Mouse (Mus musculus) cerebellum, postnatal 10 days (tissue): ENCODE data around the gene Senp7.
"Not testable (repeated sequence)": the region's sequence is repeated elsewhere in the genome, so short reads cannot be mapped to it uniquely, and the experiment has no call there.

Experiments
- DNase-seq, 2 experiments: peaks; one replicate each; pipeline ENCODE4 v3.0.0; 2021; ENCODE audit warnings: mixed read lengths in 2 of 2

Senp7 gene

GRCm38 (mm10) chr16:56068523-56069070 is 20.5 kb downstream of the Senp7 start:
- DNase-seq: no peak

- DNase-seq: no peak
These were observed 23.4 kb downstream of the Senp7 start for GRCm38 (mm10) chr16:56071317-56072232.

GRCm38 (mm10) chr16:56072533-56072932 is 24.4 kb downstream of the Senp7 start:
- no peak for DNase-seq

DNA sequence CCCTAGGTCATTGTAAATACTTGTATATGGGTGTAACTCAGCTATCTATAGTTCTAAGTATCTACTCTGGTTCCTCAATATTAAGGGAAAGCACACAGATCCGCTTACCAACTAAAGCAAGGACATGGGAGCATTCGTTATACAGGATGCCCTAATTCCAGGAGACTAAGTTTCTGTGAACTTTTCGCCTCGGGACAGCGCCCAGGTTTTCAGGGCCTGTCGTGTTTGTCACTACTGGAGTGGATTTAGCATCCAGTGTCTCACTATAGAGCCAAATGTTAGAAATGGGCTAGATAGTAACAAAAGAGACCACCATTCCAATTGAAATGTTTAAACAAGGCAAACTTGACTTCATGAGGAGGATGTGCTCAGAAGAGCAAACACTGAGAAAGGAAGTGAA is 25.0 kb downstream of the Senp7 start:
- not testable (repeated sequence) for DNase-seq

- peak; percentile 14 to 25 for DNase-seq
These were observed 26.0 kb downstream of the Senp7 start for GRCm38 (mm10) chr16:56074122-56074521.

- peak; percentile 14 to 32 for DNase-seq
These were observed 26.4 kb downstream of the Senp7 start for GRCm38 (mm10) chr16:56074565-56074964.

DNA sequence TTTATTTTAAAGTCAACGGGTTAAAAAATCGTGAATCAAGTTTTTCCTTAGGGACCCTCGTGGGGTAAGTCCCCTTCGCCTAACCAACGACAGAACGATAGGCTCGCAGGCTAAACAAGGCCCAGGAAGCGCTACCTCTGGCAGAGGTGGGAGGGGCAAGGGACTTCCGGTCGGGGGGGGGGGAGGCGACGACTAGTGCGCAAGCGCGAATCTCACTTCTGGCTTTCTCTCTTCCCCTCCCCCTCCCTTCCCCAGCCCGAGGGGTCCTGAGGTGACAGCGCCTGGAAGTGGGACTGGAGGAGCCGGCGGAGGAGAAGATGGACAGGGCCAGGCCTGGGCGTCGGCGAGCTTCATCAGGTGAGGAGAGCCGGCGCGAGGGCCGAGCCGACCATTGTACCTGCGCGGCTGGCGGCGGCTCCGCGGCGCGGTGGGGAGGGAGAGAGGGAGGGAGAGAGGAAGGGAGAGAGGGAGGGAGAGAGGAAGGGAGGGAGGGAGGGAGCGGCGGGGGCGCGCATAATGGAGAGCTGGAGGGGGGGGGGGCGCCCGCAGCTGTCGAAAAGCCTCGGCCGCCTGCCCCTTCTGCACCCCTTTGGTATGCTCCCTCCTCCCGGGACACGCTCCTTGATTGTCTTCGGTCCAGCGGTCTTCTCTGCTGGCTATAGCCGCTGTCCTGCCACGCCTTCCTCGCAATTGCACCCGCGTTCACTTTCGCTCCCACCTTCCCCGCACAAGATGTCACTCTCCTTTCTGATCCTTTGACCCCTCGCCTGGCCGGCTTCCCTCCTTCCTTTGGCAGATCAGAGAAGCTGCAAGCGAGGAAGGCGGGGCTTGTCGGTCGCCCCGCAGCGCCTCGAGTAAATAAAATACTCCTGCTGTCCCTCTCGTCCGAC is 27.3 kb downstream of the Senp7 start:
- peak; percentile 96 to 97 for DNase-seq

GRCm38 (mm10) chr16:56076121-56076869 is 28.2 kb downstream of the Senp7 start:
- DNase-seq: peak; percentile 45 to 49

DNA sequence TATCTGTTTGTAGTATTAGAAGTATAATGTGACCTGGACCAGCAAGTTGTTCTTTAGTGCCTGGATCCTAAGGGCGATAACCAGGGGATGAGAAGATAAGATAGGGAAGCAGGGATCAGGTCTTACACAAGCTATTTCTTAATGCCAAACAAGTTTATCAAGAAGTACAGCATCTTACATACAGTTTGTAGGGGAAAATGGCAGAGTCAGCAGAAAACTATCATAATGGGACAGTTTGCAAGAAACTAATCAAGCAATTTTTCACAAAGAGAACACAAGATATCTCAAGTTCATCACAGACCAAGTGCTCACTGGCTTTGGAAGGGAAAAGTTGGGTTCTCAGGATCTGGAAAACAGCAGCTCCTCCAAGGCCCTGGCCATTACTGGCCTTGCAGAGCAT is 31.3 kb downstream of the Senp7 start:
- DNase-seq: no peak

GRCm38 (mm10) chr16:56081691-56082090 is 33.6 kb downstream of the Senp7 start:
- DNase-seq: no peak

- DNase-seq: no peak
These were observed 38.2 kb downstream of the Senp7 start for GRCm38 (mm10) chr16:56086336-56086735.

DNA sequence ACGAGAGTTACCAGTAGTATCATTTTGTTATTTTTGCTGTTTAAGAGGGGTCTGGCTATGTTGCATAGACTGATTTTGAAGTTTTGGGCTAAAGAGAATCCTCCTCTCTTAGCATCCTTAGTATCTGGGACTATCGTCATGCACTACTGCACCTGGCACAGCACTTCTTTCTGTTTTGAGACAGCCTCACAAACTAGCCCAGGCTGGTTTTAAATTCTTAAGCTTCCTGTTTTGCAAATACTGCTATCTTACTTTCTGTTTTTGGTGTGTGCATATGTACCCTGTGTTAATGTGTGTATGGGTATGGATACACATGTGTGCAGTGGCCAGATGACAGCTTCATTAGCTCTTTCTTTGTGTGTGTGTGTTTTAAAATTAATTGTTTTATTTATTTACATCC is 42.2 kb downstream of the Senp7 start:
- DNase-seq: no peak

GRCm38 (mm10) chr16:56096401-56097018 is 48.4 kb downstream of the Senp7 start:
- DNase-seq: not testable (repeated sequence)

GRCm38 (mm10) chr16:56115706-56116105 is 67.6 kb downstream of the Senp7 start:
- DNase-seq: no peak

DNA sequence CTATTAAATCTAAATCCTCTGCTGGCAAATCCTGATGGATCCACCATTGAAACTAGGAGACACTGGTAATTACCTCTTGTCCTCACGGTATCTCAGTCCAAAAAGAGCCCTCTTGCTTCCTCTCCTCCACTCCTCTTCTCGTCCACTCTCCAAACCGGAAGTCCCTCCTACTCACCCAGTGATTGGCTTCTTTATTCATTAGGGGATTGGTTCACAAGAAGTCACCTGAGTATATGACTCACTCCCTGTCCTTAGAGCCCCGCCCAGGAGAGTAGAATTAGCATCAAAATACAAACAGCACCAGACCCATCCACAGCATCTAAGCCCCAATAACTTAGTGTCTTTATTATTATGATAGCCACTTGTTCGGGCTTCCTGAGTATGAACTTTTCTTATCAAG is 68.0 kb downstream of the Senp7 start:
- no peak for DNase-seq

DNA sequence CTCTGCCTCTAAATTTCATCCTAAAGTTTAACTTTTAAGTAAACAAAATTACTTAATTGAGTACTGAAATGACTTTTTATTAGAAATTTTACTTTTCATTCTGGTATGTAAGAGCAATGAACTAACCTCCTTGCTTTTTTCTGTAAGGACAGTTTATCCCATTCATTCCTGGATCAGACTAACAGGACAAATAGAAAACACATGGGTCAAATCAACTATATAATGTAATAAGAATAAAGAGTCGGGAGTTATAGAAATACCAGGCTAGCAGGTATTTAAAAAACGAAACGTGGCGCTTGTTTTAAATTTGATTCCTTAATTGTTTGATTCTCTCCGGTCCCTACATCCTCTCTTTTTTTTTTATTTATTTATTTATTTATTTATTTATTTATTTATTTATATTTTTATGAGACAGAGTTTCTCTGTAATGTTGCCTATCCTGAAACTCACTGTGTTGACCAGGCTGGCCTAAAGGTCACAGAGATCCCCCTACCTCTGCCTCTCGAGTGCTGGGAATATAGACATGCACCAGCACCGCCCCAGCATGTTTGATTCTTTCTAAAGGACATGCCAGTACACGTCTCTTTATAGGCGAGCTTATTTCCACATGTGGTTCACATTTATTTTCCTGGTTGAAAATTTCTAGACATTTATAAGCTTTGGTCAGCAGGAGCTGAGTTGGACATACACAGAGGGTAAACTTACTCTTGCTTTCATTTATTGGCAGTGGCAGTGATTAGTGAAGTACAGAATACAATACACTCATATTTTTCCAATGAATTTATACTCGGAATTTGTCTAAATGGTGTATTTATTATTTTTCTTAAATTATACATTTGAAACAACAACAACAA is 69.4 kb downstream of the Senp7 start:
- no peak for DNase-seq

DNA sequence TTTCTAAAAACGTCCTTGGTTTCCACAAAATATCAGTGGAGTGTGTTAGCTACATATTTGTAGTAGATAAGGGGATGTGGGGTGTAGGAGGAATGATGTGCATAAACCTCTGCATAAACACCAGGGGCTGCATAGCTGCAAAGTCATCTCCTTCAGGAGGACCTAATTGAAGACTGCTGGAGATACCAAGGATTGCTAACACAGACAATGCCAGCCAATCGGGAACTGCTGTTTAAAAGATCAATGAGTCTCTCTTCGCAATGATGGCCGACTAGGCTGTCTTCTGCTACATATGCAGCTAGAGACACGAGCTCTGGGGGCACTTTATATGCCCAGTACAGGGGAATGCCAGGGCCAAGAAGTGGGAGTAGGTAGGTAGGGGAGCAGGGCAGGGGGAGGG is 74.4 kb downstream of the Senp7 start:
- DNase-seq: no peak

DNA sequence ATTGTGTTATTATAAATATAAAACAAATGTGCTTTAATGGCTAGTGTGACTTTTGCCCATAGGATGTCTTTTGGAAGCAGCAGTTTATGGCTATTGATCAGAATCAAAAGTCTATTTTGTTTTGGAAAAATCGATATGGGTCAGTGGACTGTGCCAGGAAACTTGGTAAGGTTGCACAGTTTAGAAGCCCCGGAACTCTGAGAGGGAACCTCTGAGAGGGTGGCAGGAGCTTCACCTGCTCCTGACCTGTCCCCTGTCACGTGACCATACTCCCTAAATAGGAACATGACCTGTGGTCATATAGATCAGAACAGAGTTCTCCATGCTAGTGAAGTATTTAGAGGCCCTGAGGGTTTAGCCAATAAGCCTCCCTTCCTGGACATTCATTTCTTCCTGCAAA is 75.9 kb downstream of the Senp7 start:
- no peak for DNase-seq

DNA sequence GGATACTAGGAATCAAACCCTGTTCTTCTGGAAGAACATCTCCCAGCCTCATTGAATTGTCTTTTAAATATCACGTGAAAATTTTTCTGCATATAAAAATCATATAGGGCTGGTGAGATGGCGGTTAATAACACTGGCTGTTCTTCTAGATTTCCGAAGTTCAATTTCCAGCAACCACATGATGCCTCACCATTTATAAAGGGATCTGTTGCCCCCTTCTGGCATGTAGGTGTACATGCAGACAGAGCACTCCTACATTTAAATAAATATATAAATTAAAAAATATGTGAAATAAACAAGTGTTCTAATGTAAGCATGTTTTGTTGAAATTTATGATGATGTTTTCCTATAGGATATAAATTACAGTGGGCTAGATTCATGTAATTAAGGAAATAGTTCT is 83.5 kb downstream of the Senp7 start:
- peak; percentile 27 to 48 for DNase-seq

DNA sequence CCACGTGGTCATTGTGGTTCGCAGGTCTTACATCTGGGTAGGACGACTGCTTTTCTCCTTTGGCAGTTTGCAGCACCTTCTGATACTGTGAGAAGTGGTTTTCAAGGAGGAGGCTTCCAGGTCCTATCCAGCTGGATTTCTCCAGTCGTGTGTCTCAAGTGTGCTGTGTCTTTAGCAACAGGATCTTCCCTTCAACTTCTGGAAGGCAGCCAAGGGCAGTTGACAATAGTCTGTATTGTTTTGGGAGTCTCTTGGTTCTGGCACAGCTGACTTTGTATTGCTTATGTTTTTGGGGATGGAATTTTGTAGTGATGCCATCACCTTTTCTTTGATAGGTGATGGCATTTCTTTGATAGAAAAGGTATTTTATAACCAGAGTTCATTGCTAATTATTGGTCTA is 86.0 kb downstream of the Senp7 start:
- peak in 1 of 2 experiments; percentile 21 for DNase-seq

GRCm38 (mm10) chr16:56137672-56138071 is 89.5 kb downstream of the Senp7 start:
- DNase-seq: not testable (repeated sequence)
